Mouse (Mus musculus) layer of hippocampus, adult 18-20 months (tissue): ENCODE measurements around the gene Shisa2. TPM values are rescaled to one million over a fixed set of nuclear protein-coding genes. Genes with fewer than 3 reads are reported as not detected.

Source experiments
- DNase-seq, 2 experiments: peaks; one replicate each; pipeline ENCODE4 v3.0.0; 2022; ENCODE audit warnings: low spot score in 2 of 2
- total RNA-seq, 2 experiments: library from RNA; stranded (reverse); gene quantifications; 2 replicates each; pipeline ENCODE4 v1.2.3; 2021

Gene Shisa2
- total RNA-seq, 2 experiments from 2014 or later: 3.6 to 3.8 TPM

- DNase-seq: no peak
These were observed 5.0 kb downstream of the Shisa2 start for GRCm38 (mm10) chr14:59630096-59630495.

GRCm38 (mm10) chr14:59632067-59632466 is 7.0 kb downstream of the Shisa2 start:
- DNase-seq: no peak

- no peak for DNase-seq
These were observed 8.3 kb downstream of the Shisa2 start for GRCm38 (mm10) chr14:59633295-59633898.

- no peak for DNase-seq
These were observed 8.9 kb downstream of the Shisa2 start for GRCm38 (mm10) chr14:59633988-59634387.

- DNase-seq: no peak
These were observed 14.0 kb downstream of the Shisa2 start for GRCm38 (mm10) chr14:59638906-59639703.

- no peak for DNase-seq
These were observed 16.7 kb downstream of the Shisa2 start for GRCm38 (mm10) chr14:59641856-59642255.

GRCm38 (mm10) chr14:59643582-59643981 is 18.5 kb downstream of the Shisa2 start:
- no peak for DNase-seq

GRCm38 (mm10) chr14:59644166-59644565 is 19.1 kb downstream of the Shisa2 start:
- DNase-seq: no peak

GRCm38 (mm10) chr14:59644896-59645295 is 19.8 kb downstream of the Shisa2 start:
- no peak for DNase-seq

GRCm38 (mm10) chr14:59646826-59647697 is 22.0 kb downstream of the Shisa2 start:
- DNase-seq: no peak

GRCm38 (mm10) chr14:59648611-59649010 is 23.5 kb downstream of the Shisa2 start:
- no peak for DNase-seq

- no peak for DNase-seq
These were observed 24.2 kb downstream of the Shisa2 start for GRCm38 (mm10) chr14:59649337-59649736.

GRCm38 (mm10) chr14:59656591-59656990 is 31.5 kb downstream of the Shisa2 start:
- no peak for DNase-seq

- no peak for DNase-seq
These were observed 32.0 kb downstream of the Shisa2 start for GRCm38 (mm10) chr14:59657098-59657497.

GRCm38 (mm10) chr14:59672893-59673515 is 47.9 kb downstream of the Shisa2 start:
- no peak for DNase-seq

- DNase-seq: no peak
These were observed 49.4 kb downstream of the Shisa2 start for GRCm38 (mm10) chr14:59674556-59674955.

- DNase-seq: no peak
These were observed 50.2 kb downstream of the Shisa2 start for GRCm38 (mm10) chr14:59675330-59675729.

- no peak for DNase-seq
These were observed 52.5 kb downstream of the Shisa2 start for GRCm38 (mm10) chr14:59677598-59678003.
